Mouse (Mus musculus) embryonic facial prominence, embryonic 15.5 days (tissue): ENCODE data around the gene 5730596B20Rik. TPM values are rescaled to one million over a fixed set of nuclear protein-coding genes. Genes with fewer than 3 reads are reported as not detected.

Experiments
- ATAC-seq: fragments of 200-750 bp; cut with Nextera tagmentation; 2 replicates; pipeline ENCODE4 v1.8.0; 2017; ENCODE audit warnings: low read depth, moderate TSS enrichment; ENCODE audit not compliant: insufficient number of reproducible peaks, low FRiP score, low TSS enrichment
- H3K27ac ChIP-seq: fragments of 300-500 bp; sonication (generic); replicated peaks from 2 replicates; pipeline ENCODE4 v1.5.1; 2015; ENCODE audit warnings: mild to moderate bottlenecking, inconsistent platforms
- H3K27me3 ChIP-seq: fragments of 300-500 bp; sonication (generic); 2 replicates; pipeline ENCODE4 v1.6.1; 2015; ENCODE audit warnings: inconsistent platforms
- H3K36me3 ChIP-seq: fragments of 300-500 bp; sonication (generic); 2 replicates; pipeline ENCODE4 v1.6.1; 2015; ENCODE audit warnings: mild to moderate bottlenecking, inconsistent platforms
- H3K4me1 ChIP-seq: fragments of 300-500 bp; sonication (generic); 2 replicates; pipeline ENCODE4 v1.6.1; 2015; ENCODE audit warnings: inconsistent platforms
- H3K4me2 ChIP-seq: fragments of 300-500 bp; sonication (generic); replicated peaks from 2 replicates; pipeline ENCODE4 v1.6.1; 2015; ENCODE audit warnings: mild to moderate bottlenecking, inconsistent platforms
- H3K4me3 ChIP-seq: fragments of 300-500 bp; sonication (generic); replicated peaks from 2 replicates; pipeline ENCODE4 v1.5.1; 2015; ENCODE audit warnings: mild to moderate bottlenecking, inconsistent platforms
- H3K9ac ChIP-seq: fragments of 300-500 bp; sonication (generic); 2 replicates; pipeline ENCODE4 v1.6.1; 2015; ENCODE audit warnings: inconsistent platforms
- H3K9me3 ChIP-seq: fragments of 300-500 bp; sonication (generic); replicated peaks from 2 replicates; pipeline ENCODE4 v1.6.1; 2016; ENCODE audit warnings: inconsistent platforms
- WGBS: fragments of 180-500 bp; shearing (Covaris S2); methylation state at CpG from one replicate; pipeline ENCODE4 v1.1.7; 2015; 5-methylcytosine and 5-hydroxymethylcytosine counted together
- polyA plus RNA-seq: library from polyadenylated mRNA; unstranded; fragments of >200 nt; fragmentation: Nextera tagmentation; extraction: Ambion mirVana; gene quantifications from 2 replicates; pipeline ENCODE4 v1.2.1, GENCODE M21; 2015

Gene 5730596B20Rik
- polyA plus RNA-seq, 1 experiment from 2014 or later: not detected

DNA sequence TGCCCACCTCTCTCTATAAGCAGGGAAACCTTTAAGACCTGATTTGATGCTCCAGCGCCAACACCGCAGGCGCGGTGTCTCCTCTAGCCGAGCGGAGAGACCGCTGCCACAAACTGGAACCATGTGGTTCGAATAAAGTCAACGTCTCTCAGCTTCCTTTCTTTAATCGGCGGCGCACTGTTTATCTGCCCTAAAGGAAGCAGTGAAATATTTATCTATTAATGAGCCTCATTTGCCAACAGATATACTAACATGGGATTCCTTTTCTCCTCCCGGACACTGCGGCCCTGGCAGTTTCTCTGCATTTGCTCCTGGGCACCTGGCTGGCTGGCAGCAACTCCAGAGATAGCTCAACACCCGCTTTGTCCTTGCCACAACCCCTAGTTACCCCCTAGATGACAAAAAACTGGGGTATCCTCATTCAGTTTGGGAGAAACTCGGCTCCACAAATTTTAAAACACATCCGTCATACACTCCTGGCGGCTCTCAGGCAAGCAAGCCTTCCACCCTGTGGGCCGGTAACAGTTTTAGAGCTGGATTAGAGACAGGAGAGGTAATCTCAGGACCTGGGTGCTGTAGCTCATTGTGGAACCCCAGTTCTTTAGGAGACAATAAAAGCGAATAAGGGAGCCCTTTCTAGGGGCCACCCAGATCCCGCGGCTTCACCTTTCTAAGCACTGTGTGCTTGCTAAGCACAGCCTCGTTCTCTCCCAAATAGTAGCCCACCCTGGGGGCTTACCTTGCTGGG, 40.8 kb downstream of the 5730596B20Rik start:
- 4% methylated on average over 23 of the region's 23 CpGs for WGBS
- Histone ChIP-seq H3K9me3 (no peaks in the 10 kb centered on the region), H3K4me2 (peak overlapping the region; percentile 37), H3K4me1 (peaks cover 27% of the 10 kb centered on the region), H3K9ac (no peak overlapping the region), H3K27ac (no peak overlapping the region), H3K4me3 (peak overlapping the region; percentile 29), H3K36me3 (no peaks in the 10 kb centered on the region), H3K27me3 (peaks cover 100% of the 10 kb centered on the region)
- ATAC-seq: no peak

DNA sequence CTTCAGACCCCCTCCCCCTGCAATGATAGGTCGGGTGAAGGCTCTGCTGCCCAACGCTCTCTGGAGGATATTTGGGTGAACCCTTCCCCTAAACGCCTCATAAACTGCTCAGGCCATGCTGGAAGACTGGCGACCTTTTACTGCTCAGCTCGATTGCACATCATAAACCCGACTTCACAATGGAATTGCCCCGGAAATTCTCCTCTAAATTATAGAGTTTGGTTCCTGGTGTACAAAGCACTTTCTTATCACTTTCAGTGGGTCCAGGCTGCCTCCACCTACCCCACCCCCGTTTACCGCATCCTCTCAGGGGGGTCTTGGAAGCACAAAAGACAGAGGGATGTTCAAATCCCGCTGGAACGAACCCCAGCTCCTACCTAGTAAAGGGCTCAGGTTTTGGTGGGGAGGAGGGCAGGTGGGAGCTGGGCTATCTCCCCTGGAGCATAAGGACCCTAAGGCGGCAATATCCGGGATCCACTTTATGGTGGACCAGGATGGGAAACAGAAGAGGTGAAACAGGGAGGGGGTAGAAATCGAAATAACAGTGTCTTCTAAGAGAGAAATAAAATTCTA, 41.4 kb downstream of the 5730596B20Rik start:
- H3K36me3 ChIP-seq: no peaks in the 10 kb centered on the region
- no peak for ATAC-seq
- H3K4me1 ChIP-seq: peaks cover 26% of the 10 kb centered on the region
- no peak overlapping the region for H3K4me2 ChIP-seq
- no peaks in the 10 kb centered on the region for H3K9me3 ChIP-seq
- 10% methylated on average over 14 of the region's 14 CpGs for WGBS
- no peak overlapping the region for H3K9ac ChIP-seq
- no peak overlapping the region for H3K4me3 ChIP-seq
- peaks cover 100% of the 10 kb centered on the region for H3K27me3 ChIP-seq
- H3K27ac ChIP-seq: no peak overlapping the region

DNA sequence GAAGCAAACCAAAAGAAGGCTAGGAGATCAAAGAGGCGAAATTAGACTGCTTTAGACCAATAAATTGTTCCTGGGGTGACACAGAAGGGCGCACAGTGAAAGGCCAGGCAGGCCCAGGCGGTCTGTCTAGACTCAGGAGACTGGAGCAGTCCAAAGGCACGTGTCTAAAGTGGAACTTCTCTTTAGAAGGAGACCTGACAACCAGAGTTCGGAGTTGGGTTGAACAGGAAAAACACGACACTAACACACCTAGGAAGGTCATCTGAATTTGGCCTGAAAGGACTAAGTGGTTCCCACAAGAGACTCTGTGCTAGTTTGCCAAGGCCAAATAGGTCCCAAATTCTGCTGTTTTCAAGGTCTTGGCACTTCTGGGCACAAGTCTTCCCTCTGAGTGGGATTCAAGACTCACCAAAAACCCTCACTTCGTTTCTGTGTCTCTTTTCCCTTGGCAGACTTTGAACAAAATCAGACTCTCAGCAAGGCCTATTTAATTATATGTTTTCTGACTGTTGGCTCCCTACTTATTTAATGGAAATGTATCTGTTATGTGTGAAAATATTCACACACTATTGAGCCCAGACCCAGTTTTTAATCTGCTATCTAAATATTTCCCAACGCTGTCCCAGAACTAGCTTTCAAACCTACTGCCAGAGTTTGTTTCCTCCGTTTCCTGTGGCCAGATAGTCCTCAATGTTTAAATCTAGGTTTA, 42.1 kb downstream of the 5730596B20Rik start:
- WGBS: 32% methylated on average over 9 of the region's 9 CpGs
- H3K9me3 ChIP-seq: no peaks in the 10 kb centered on the region
- no peak overlapping the region for H3K4me3 ChIP-seq
- no peak overlapping the region for H3K9ac ChIP-seq
- H3K4me2 ChIP-seq: no peak overlapping the region
- no peak for ATAC-seq
- H3K27ac ChIP-seq: no peak overlapping the region
- H3K4me1 ChIP-seq: peaks cover 26% of the 10 kb centered on the region
- no peaks in the 10 kb centered on the region for H3K36me3 ChIP-seq
- peaks cover 100% of the 10 kb centered on the region for H3K27me3 ChIP-seq

DNA sequence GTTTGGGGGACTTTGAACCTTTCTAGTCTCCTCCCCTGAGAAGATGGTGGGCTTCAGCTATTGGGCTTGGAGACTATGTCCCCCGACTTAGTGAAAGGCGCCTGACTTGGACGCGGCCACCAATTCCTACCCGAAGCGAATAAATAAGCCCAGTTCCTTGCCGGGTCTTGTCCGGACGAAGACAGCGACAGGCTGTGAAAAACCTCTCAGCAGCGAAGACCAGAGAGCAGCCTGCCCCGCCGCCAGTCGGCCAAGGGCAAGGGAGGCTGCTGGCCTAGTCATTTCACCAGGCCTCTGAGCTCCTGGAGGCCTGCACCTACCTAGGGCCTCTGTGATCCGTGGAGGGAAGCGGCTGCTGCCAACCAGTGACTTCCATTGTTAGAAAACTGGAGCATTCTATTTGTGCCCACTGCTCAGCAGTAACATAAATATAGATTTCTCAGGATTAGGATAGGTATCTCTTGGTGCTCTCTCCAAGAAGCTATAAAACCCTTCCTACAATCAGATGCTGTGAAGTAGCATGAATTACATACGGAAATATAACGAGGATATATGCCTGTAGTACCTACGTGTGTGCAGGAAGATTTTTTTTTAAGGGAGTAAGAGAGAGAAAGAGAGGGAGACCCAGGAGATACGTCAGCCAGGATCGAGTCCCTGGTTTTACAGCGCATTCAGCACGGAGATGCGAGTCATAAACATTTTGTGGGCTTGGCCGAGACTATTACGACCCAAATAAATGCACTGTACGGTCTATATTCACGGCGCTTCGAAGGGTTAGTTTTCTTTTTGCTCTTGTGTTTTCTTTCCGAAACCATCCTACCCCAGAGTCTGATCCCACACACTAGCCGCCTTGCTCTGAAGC, 42.9 kb downstream of the 5730596B20Rik start:
- H3K36me3 ChIP-seq: no peaks in the 10 kb centered on the region
- H3K4me3 ChIP-seq: 0 out of 2 replicates have a peak overlapping the region, but pooled peaks have one; percentile 52
- H3K27me3 ChIP-seq: peaks cover 100% of the 10 kb centered on the region
- H3K9ac ChIP-seq: no peak overlapping the region
- H3K27ac ChIP-seq: no peak overlapping the region
- 23% methylated on average over 32 of the region's 32 CpGs for WGBS
- H3K4me2 ChIP-seq: no peak overlapping the region
- no peaks in the 10 kb centered on the region for H3K9me3 ChIP-seq
- no peak for ATAC-seq
- peaks cover 30% of the 10 kb centered on the region for H3K4me1 ChIP-seq

GRCm38 (mm10) chr6:52220865-52221310, 43.6 kb downstream of the 5730596B20Rik start:
- H3K27me3 ChIP-seq: peaks cover 100% of the 10 kb centered on the region
- 9% methylated on average over 12 of the region's 12 CpGs for WGBS
- peak overlapping the region; percentile 52 for H3K4me3 ChIP-seq
- H3K4me2 ChIP-seq: peak overlapping the region; percentile 96
- no peak overlapping the region for H3K9ac ChIP-seq
- peaks cover 34% of the 10 kb centered on the region for H3K4me1 ChIP-seq
- no peak for ATAC-seq
- no peak overlapping the region for H3K27ac ChIP-seq
- no peaks in the 10 kb centered on the region for H3K36me3 ChIP-seq
- no peaks in the 10 kb centered on the region for H3K9me3 ChIP-seq

- peak within 1 kb of the TSS; percentile 52 for H3K4me3 ChIP-seq
- peaks cover 100% of the 10 kb centered on the region for H3K27me3 ChIP-seq
- H3K36me3 ChIP-seq: no peaks in the 10 kb centered on the region
- peak within 1 kb of the TSS; percentile 96 for H3K4me2 ChIP-seq
- H3K9ac ChIP-seq: no peak within 1 kb of the TSS
- 0 out of 2 replicates have a peak, but pooled peaks have one; percentile 22 for ATAC-seq
- no peak within 1 kb of the TSS for H3K27ac ChIP-seq
- no peaks in the 10 kb centered on the region for H3K9me3 ChIP-seq
- WGBS: 2% methylated on average over 46 of the region's 46 CpGs
- peaks cover 37% of the 10 kb centered on the region for H3K4me1 ChIP-seq
Measured at GRCm38 (mm10) chr6:52221337-52221992, 44.2 kb downstream of the 5730596B20Rik start, which contains the start of gene Hoxa7. TSS of gene Hoxa7 (minus strand) at chr6:52221854.

GRCm38 (mm10) chr6:52221993-52222685, 44.8 kb downstream of the 5730596B20Rik start:
- no peak overlapping the region for H3K9ac ChIP-seq
- peak overlapping the region; percentile 52 for H3K4me3 ChIP-seq
- H3K36me3 ChIP-seq: no peaks in the 10 kb centered on the region
- ATAC-seq: no peak
- peaks cover 100% of the 10 kb centered on the region for H3K27me3 ChIP-seq
- no peak overlapping the region for H3K27ac ChIP-seq
- H3K4me1 ChIP-seq: peaks cover 31% of the 10 kb centered on the region
- WGBS: 9% methylated on average over 21 of the region's 21 CpGs
- H3K9me3 ChIP-seq: no peaks in the 10 kb centered on the region
- peak overlapping the region; percentile 96 for H3K4me2 ChIP-seq

DNA sequence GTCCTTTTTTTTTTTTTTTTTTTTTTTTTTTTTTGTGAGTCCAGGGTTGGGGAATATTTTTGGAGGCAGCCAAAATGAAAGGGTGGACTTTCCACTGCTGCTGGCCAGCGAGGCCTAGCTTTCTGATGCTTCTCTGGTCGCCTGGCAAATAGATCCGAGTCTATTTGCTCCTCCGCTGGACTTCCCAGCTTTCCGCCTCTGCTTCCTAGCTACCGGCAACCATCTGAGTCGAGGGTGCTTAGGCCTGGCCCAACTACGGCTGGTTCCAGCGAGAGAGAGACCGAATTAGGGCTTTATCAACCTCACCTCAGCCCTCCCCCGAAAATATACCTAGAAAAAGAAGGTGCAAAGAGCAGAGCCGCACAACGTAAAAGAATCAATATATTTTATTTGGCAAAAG, 45.4 kb downstream of the 5730596B20Rik start:
- no peak overlapping the region for H3K27ac ChIP-seq
- H3K4me3 ChIP-seq: no peak overlapping the region
- WGBS: 24% methylated on average over 13 of the region's 13 CpGs
- no peaks in the 10 kb centered on the region for H3K36me3 ChIP-seq
- peaks cover 100% of the 10 kb centered on the region for H3K27me3 ChIP-seq
- no peak for ATAC-seq
- H3K4me1 ChIP-seq: peaks cover 26% of the 10 kb centered on the region; the same call in 1 of the 2 replicates
- H3K9me3 ChIP-seq: no peaks in the 10 kb centered on the region
- no peak overlapping the region for H3K4me2 ChIP-seq
- H3K9ac ChIP-seq: no peak overlapping the region

DNA sequence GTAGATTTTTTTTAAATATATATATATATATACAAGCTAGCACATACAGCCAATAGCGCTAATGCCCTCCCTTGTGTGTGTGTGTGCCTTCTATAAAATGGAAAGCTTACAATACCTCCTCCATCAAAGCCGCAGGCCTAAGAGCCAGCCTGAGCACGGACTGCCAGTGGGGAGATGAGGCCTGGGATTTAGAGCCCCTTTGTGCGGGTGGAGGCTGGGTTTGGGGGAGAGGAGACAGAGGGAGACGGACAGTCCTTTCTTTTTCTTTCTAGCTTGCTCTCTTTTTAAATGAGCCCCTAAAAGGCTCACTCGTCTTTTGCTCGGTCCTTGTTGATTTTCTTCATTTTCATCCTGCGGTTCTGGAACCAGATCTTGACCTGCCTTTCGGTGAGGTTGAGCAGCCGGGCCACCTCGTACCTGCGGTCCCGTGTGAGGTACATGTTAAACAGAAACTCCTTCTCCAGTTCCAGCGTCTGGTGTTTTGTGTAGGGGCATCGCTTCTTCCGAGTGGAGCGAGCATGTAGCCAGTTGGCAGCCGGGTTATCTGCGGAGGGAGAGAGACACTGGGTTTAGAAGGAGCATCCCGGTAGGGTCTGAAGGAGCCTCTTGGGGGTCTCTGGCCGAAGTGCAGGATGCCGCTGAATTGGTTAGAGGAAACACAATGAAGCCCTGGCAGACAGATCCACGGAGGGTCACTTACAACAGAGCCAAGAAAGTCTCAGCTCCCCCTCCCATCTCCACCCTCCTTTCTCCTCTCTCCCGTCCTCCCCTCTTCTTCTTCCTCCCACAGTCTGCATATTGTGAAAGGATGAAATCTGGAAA, 46.9 kb downstream of the 5730596B20Rik start:
- Histone ChIP-seq H3K4me3 (no peak overlapping the region), H3K27ac (no peak overlapping the region), H3K4me1 (peaks cover 27% of the 10 kb centered on the region; the same call in 1 of the 2 replicates), H3K9ac (no peak overlapping the region), H3K36me3 (no peaks in the 10 kb centered on the region), H3K4me2 (no peak overlapping the region), H3K27me3 (peaks cover 97% of the 10 kb centered on the region), H3K9me3 (no peaks in the 10 kb centered on the region)
- no peak for ATAC-seq
- WGBS: 5% methylated on average over 24 of the region's 24 CpGs
